In genomic region chr1:164342161-164342560, GRCm38 (mm10) we compare ENCODE assay signal across 9 mouse cellular contexts. TPM values are rescaled to one million over a fixed set of nuclear protein-coding genes. Genes with fewer than 3 reads are reported as not detected.
A peak's percentile ranks its signal among the peaks of the same experiment; 100 is the strongest.
DNase-seq lines count a peak whose midpoint lies in the region; ATAC-seq and TF ChIP-seq lines count a peak whose summit lies in the region.
"Had no signal": no experiment of that assay in that cellular context is flagged by ENCODE, and none has a peak within 500 bp of the region (broad histone marks: within the 10 kb centered on the region; RNA-seq: fewer than 3 reads in every experiment).

No protein-coding gene starts in this region.

- H3K27ac ChIP-seq in gastrocnemius, adult 2 months: no peak overlapping the region
- no peak overlapping the region for H3K27ac ChIP-seq in lung, postnatal 0 days (ENCODE audit: low read length)
- no peak overlapping the region for H3K27ac ChIP-seq in neural tube, embryonic 15.5 days (replicated peaks)
- no peak overlapping the region for H3K27ac ChIP-seq in forebrain, embryonic 16.5 days (ENCODE audit: low read length)

- H3K9me3 ChIP-seq in lung, postnatal 0 days (ENCODE audit: low read length): no peaks in the 10 kb centered on the region
- no peaks in the 10 kb centered on the region for H3K9me3 ChIP-seq in neural tube, embryonic 15.5 days (replicated peaks)
- 0 out of 2 replicates have a peak, but pooled peaks cover 2% of the 10 kb centered on the region for H3K9me3 ChIP-seq in forebrain, embryonic 16.5 days (ENCODE audit: control insufficient read depth, low read length)

- no peak overlapping the region for H3K4me2 ChIP-seq in lung, postnatal 0 days (replicated peaks; ENCODE audit: low read depth, low read length)
- H3K4me2 ChIP-seq in neural tube, embryonic 15.5 days: no peak overlapping the region
- no peak overlapping the region for H3K4me2 ChIP-seq in forebrain, embryonic 16.5 days (ENCODE audit: low read length)
- H3K4me2 ChIP-seq: midbrain, embryonic 11.5 days had no signal

- no peaks in the 10 kb centered on the region for H3K36me3 ChIP-seq in lung, postnatal 0 days (ENCODE audit: insufficient read depth, low read length)
- H3K36me3 ChIP-seq in neural tube, embryonic 15.5 days: peaks cover 11% of the 10 kb centered on the region
- H3K36me3 ChIP-seq in forebrain, embryonic 16.5 days (ENCODE audit: control insufficient read depth, insufficient read depth): peaks cover 11% of the 10 kb centered on the region

- intact Hi-C loops in gastrocnemius, adult 2 months (cut with DNase I): no loop called here

- 73% methylated on average over 3 of the region's 3 CpGs for WGBS in lung, postnatal 0 days
- WGBS in neural tube, embryonic 15.5 days: 83% methylated on average over 3 of the region's 3 CpGs
- WGBS in forebrain, embryonic 16.5 days: 88% methylated on average over 3 of the region's 3 CpGs

- TF ChIP-seq CTCF in gastrocnemius, adult 2 months (IDR thresholded peaks at IDR 0.05): peak; percentile 61
- TF ChIP-seq CTCF in lung, postnatal 0 days (IDR thresholded peaks at IDR 0.05): peak; percentile 63

- no peak for TF ChIP-seq EP300 in lung, postnatal 0 days (IDR thresholded peaks at IDR 0.05)

- no peaks in the 10 kb centered on the region for H3K4me1 ChIP-seq in lung, postnatal 0 days (ENCODE audit: insufficient read depth, low read depth, low read length)
- no peaks in the 10 kb centered on the region for H3K4me1 ChIP-seq in neural tube, embryonic 15.5 days
- no peaks in the 10 kb centered on the region for H3K4me1 ChIP-seq in forebrain, embryonic 16.5 days (replicated peaks; ENCODE audit: control insufficient read depth, insufficient read depth, low read length)

- no peak overlapping the region for H3K9ac ChIP-seq in lung, postnatal 0 days (replicated peaks; ENCODE audit: low read depth)
- no peak overlapping the region for H3K9ac ChIP-seq in neural tube, embryonic 15.5 days (replicated peaks)
- H3K9ac ChIP-seq in forebrain, embryonic 16.5 days (replicated peaks; ENCODE audit: low read depth, low read length): no peak overlapping the region

- H3K4me3 ChIP-seq in gastrocnemius, adult 2 months: no peak overlapping the region
- H3K4me3 ChIP-seq in lung, postnatal 0 days (ENCODE audit: low read depth, low read length): no peak overlapping the region
- H3K4me3 ChIP-seq in neural tube, embryonic 15.5 days (replicated peaks): no peak overlapping the region
- no peak overlapping the region for H3K4me3 ChIP-seq in forebrain, embryonic 16.5 days (replicated peaks; ENCODE audit: low read length)

- no peak for ATAC-seq in lung, postnatal 0 days
- ATAC-seq in neural tube, embryonic 15.5 days (ENCODE audit: low FRiP score): no peak
- ATAC-seq in forebrain, embryonic 16.5 days: no peak

- no peak for DNase-seq in gastrocnemius, adult 2 months
- no peak for DNase-seq in gastrocnemius, postnatal 4 days (ENCODE audit: low spot score in 2 of 2)
- peak; percentile 40 for DNase-seq in 3T3-L1 (ENCODE audit: low read depth, low spot score)
- DNase-seq in T-cell, adult 2 months (ENCODE audit: low spot score): peak; percentile 35
- DNase-seq in lung, postnatal 0 days (ENCODE audit: low spot score): no peak
- DNase-seq in ovary, postnatal 10 days (ENCODE audit: low spot score): no peak

- no peaks in the 10 kb centered on the region for H3K27me3 ChIP-seq in lung, postnatal 0 days (replicated peaks; ENCODE audit: insufficient read depth, low read length)
- H3K27me3 ChIP-seq in neural tube, embryonic 15.5 days (replicated peaks): no peaks in the 10 kb centered on the region
- H3K27me3 ChIP-seq in forebrain, embryonic 16.5 days (replicated peaks; ENCODE audit: control insufficient read depth, insufficient read depth, low read length): no peaks in the 10 kb centered on the region

RNA-seq across cellular contexts. Expression of gene Blzf1, which starts 34.9 kb away (rescaled TPM):
- total RNA-seq in gastrocnemius, adult 2 months (2021): 10 to 100 TPM; 26.5 to 28.0 TPM
- 10 to 100 TPM; 24.5 to 31.2 TPM for total RNA-seq in gastrocnemius, postnatal 4 days (2021)
- 27.8 and 27.9 TPM in 2 replicates for polyA plus RNA-seq in lung, postnatal 0 days (2015; fragmentation: Nextera tagmentation; extraction: Ambion mirVana)
- 31.5 and 32.1 TPM in 2 replicates for polyA plus RNA-seq in neural tube, embryonic 15.5 days (2015; fragmentation: Nextera tagmentation; extraction: Ambion mirVana)
- polyA plus RNA-seq in forebrain, embryonic 16.5 days (2015; fragmentation: Nextera tagmentation; extraction: Ambion mirVana): 31.6 and 33.7 TPM in 2 replicates

RNA-seq across cellular contexts. Expression of gene Nme7, which starts 38.2 kb away (rescaled TPM):
- 1 to 10 TPM; 1.4 TPM for total RNA-seq in gastrocnemius, adult 2 months (2021)
- 1 to 10 TPM; 7.7 to 8.5 TPM for total RNA-seq in gastrocnemius, postnatal 4 days (2021)
- polyA plus RNA-seq in lung, postnatal 0 days (2015; fragmentation: Nextera tagmentation; extraction: Ambion mirVana): 17.7 and 18.8 TPM in 2 replicates
- 33.1 and 33.6 TPM in 2 replicates for polyA plus RNA-seq in neural tube, embryonic 15.5 days (2015; fragmentation: Nextera tagmentation; extraction: Ambion mirVana)
- polyA plus RNA-seq in forebrain, embryonic 16.5 days (2015; fragmentation: Nextera tagmentation; extraction: Ambion mirVana): 43.3 and 45.4 TPM in 2 replicates

Comparison
In these comparisons a context has a peak if more than half of its experiments do, and no peak if none do; other contexts are left out.
1. DNase-seq: peak in 3T3-L1 (single experiment) and T-cell, adult 2 months (single experiment); none in gastrocnemius, adult 2 months (single experiment), gastrocnemius, postnatal 4 days (0 of 2), lung, postnatal 0 days (single experiment) and ovary, postnatal 10 days (single experiment).